Mouse (Mus musculus) spleen, postnatal 14 days (tissue): ENCODE results near the gene Unc5cl.

Experiments used
- DNase-seq, 2 experiments: peaks; one replicate each; pipeline ENCODE4 v3.0.0; 2021 to 2022; ENCODE audit warnings: low spot score in 2 of 2

The Unc5cl gene

DNA sequence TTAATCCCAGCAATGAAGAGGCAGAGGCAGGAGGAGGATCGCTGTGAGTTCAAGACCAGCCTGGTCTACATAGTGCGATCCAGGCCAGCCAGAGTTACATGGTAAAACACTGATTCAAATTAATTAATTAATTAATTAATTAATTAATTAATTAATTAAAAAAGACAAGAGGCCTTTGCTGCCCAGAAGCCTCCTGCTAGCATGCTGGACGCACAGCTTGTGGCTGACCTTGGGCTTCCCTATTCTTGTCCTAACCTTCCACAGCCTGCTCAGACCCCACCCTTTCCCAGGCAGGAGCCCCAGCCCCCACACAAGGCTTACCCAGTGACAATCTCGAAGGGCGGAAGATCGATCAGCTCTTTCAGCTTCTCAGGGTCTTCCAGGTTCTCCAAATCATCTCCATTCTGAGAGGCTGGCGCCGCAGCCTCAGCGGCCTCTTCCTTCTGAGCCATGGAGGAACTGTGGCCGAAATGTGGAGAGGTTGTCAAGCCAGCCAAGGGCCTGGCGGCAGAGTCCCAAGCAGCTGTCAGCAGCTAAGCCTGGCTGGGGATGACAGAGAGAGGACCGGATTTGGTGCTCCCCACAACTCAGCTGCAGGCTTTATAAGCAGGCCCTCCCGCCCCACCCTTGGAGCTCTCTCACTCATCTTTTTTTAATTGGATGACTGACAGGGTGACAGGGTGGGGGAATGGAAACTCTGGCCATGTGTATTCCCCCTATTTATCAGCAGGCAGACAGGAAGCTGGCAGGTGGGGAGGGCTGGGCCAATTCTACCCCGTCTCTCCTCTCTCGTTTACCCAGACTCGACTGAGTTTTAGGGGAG is 22.3 kb upstream of the Unc5cl start, which contains the start of gene Apobec2:
TSS of gene Apobec2 (minus strand) at position 773 of the 823 bp plus-strand sequence.
- no peak for DNase-seq

DNA sequence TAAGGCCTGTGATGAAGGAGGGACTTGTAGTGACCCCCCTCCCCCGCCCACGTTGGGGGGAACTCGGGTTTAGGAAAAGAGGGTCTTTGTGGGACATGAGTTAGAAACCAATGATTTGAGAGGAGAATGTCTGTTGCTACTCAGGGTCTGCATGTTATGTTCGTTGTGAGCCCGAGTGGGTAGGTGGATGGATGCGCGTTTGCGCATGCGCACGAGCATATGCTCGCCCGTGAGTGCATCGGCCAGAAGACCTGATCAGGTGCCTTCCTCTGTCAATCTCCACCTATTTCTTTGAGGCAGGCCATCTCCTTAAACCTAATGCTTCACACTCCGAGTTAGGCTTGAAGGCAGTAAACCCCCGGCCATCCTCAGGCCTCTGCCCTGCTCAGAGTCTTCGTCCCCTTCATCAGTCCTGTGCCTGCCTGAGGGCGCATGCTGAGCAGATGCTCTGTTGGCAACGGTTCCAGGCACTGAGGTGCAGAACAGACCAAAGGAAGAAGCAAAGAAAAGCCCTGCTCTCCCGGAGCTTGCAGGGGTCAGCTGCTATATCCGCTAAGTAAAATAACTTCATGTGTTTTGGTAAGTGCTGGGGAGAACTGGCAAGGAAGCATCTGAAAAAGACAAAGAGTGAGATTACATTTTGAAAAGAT is 21.6 kb upstream of the Unc5cl start:
- DNase-seq: no peak

DNA sequence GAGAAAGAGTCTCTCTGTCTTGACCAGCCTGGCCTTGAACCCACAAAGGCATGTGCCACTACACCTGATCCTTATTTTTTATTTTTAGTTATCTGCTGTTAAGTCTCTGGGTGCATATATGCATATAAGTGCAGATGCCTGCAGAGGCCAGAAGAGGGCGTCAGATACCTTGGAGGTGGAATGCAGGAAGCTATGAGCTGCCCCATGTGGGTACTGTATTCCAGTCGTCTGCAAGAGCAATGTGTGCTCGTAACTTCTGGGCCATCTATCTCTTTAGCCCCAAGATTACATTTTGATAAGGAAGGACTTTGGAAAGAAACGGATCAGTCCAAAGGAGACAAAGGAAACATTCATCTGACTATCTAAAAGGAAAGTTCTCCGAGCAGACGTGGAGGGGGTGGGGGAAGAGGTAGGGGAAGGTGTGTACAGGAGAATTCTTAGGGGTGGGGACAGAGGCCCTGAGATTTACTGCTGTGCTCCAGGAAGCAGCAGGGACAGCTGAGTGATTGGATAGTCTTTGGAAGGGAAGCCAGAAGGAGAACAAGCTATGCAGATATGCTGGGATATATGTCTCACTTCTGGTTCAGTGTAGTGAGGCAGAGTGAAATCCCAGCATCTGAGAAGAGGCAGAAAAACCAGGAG is 20.9 kb upstream of the Unc5cl start:
- DNase-seq: no peak

DNA sequence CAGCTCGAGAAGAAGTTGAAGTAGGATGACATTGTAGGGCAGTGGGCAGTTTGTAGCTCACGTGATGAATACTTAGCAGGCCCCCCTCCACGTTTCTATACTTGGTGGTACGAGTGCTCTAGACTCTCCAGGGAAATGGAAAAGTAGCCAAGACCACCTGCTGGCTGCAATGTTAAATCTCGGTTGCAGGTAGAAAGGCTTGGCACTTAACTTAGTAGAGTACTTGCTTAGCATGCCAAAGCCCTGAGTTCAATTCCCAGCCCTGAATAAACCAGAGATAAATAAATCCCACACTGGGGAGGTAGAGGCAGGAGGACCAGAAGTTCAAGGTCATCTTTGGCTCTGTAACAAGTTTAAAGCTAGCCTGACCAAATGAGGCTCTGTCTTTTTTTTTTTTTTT is 20.2 kb upstream of the Unc5cl start:
- DNase-seq: no peak

DNA sequence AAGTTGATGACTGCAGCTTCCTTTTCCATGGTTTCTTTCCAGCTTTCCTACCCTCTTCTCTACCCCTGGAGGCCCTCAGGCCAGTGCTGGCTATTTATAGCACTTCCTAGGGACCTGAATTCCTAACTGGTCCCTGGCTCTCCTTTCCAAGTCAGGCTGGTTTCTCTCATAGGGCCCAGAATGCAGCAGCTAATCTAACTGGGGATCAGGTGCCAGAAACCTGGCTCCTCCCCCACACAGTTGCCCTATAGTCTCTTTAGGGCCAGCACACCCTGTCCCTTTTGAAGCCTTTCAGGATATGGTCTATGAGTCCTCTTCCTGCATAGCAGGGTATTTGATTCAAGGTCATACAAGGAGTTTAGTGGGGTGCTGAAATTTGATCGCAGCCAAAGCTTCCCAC is 18.2 kb upstream of the Unc5cl start:
- DNase-seq: no peak

DNA sequence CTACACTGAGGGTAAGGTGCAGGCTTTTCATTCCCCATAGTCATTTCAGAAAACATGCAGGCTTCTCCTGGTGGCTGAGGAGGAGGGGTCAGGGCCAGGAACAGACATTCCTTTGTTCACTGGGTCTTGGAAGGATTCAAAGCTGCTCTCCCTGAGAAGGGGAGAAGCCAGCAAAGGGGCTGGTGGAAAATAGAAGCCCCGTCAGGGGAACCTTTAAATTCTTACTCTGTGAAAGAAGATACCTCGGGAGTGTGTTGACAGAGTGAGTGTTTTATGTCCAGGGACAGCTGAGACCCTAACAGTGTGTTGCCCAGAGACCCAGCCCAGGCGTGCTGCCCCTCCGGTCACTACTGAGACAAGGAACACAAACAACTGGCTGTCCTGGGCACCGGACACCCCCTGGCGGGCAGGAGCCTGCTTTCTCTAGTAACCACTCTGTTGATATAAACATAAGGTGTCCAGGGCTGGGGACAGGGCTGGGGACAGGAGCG is 17.2 kb upstream of the Unc5cl start:
- DNase-seq: no peak

DNA sequence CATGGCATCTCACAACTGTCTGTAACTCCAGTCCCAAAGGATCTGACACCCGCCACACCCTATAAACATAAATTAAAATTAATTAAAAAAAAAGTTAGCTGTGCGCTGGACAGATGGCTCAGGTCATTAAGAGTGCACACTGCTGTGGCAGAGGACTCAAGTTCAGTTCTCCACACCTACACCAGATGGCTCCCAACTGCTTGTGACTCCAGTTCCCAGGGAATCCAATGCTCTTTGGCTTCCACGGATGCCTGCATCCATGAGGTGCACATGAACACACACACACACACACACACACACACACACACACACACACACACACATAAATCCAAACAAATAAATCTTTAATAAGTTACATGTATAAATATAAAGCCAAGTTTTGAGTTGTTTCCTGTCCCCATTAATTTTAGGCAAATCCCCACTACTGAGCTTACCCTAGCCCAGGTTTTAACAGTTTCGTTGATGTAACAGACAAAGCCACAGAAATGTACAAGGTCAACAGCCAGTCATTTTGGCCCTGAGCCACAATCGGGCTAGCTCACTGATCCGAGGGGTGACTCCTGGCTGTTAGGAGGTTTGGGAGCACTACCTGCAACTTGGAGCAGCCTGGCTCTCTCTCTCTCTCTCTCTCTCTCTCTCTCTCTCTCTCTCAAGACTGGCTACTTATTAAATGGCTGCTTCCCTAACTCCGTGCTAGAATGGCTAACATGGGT is 11.8 kb upstream of the Unc5cl start:
- no peak for DNase-seq

DNA sequence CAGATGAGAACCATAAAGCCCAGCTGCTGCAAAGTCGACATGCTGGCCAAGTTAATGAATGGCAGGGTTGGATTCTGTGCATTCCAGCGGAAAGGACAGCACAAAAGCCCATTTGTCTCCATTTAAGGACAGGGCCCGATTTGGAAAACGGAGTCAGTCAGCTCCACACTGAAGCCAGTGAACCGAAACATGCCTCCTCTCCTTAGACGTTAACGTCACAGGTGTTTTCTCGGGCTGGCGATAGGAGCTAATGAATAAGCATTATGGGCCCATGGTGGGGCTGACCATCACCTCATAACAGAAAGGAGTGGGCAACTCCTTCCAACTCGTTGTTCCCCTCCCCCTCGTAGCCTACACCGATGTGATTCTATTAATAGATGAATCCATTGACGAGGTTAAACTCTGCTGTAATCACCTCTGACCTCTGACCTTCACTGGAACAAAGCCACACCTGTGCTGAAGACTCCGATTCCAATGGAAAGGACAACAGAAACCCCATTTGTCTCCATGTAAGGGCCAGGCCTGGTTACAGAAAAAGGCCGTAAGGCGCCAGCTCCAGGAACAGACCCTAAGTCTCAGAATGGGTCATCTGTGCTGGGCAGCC is 11.1 kb upstream of the Unc5cl start:
- DNase-seq: no peak

DNA sequence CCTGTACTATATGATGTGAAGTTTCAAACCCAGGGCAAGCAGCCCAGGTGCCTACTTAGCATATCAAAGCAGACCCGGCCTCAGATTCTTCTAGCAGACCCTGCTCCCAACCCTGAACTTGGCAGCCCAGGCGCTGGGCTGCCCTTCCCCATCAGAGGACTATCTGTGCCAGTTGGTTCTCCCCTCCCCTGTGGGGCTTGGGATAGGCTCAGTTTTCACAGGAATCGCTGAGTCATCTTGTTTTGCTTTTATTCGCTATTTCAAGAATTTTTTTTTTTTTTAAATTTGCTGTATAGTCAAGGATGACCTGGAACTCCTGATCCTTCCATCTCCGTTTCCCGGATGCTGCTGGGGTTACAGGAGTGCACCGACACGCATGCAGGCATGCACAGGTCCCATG is 7.0 kb upstream of the Unc5cl start:
- no peak for DNase-seq

DNA sequence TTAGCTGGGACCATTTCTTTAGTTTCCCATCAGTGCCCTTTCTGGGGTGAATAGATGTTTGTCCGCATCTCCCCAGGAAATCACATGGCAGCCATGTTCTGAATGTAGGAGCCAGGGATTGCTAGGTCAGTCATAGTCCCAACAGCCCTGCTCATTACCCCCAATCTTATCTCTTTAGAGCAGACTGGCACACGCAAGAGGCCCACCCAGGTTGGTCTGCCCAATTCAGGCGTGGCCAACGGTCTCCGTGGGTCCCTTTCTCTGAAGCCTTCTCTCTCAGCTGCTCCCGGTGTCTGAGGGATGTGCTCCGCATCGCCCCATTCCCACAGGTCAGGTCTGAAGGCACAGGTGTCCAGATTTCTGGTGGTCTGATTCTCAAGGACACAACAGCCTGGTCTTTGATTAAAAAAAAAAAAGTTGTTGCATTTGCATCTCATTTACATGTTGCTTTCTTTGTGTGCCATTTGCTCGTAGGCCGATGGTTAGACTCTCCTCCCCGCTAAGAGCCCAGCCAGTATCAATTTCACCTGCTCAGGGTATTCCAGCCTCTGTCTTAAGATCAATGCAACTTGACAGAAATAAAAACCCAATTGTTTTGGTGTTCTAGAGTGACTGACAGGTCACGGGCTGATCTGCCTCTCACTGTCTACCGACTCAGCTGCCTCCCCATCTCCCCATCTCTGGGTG is 3.9 kb upstream of the Unc5cl start:
- peak; percentile 61 to 64 for DNase-seq

DNA sequence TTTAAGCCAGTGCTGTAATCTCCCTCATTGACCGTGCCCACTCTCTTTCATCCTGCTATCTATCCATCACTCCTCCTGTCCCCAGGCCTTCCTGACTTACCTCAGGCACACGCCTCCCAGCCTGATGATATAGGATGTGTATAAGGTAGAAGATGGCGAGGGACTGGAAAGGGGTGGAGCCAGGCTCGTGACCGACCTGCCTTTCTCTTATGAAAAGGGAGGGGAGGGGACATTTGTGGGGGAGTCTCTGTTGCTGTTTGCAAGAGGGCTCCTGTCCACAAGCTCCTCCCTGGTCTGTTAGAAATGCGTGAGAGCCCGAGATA is 3.4 kb upstream of the Unc5cl start, which contains the start of gene Tspo2:
TSS of gene Tspo2 (minus strand) at position 170 of the 323 bp plus-strand sequence.
- DNase-seq: peak; percentile 36 to 52

DNA sequence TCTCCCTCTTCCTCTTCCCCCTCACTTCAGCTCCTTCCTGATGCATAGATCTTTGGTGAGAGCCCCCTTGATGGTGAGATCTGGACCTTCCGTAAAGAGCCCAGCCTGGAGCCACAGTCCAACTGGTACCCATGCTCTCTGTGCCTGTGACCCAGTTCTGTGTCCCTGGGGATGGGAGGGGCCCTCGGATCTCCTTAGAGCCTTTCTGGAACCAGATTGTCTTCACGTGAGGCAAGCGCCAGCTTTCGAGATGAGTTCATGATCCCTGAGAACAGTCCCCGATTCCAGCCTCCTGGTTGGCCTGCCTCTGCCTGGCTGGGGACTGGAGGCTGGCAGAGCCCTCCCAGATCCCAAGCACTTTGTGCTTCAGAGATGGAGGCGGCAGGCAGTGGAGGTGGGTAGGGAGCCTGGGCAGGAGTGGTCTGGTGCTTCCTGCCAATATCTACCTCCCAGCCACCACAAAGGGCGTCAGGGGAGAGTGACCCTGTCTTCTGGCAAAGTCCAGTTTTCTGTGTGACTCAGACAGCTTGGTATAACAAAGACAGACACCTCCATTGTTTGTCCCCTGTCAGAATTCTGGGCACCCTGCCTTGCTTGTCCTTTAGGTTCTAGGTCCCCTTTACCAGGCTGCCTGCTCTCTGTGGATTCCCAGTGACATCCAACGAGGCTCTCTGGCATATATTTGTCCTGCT is 2.8 kb upstream of the Unc5cl start:
- no peak for DNase-seq

DNA sequence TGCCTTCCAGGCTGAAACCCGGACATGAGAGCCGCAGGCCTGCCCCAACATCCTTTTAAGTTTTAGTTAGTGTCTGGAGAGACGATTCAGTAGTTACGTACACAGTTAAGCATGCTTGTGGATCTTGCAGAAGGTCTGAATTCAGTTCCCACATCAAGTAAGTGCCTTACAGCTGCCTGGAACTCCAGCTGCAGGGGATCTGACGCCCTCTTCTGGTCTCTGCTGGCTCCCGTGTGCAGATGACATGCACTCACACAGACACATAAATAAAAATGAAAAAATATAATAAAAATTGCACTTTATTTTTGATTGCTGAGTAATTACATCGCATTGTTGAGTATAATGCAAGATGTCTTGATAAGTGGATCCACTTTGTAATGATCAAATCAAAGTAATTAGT is 1.2 kb upstream of the Unc5cl start:
- DNase-seq: no peak

DNA sequence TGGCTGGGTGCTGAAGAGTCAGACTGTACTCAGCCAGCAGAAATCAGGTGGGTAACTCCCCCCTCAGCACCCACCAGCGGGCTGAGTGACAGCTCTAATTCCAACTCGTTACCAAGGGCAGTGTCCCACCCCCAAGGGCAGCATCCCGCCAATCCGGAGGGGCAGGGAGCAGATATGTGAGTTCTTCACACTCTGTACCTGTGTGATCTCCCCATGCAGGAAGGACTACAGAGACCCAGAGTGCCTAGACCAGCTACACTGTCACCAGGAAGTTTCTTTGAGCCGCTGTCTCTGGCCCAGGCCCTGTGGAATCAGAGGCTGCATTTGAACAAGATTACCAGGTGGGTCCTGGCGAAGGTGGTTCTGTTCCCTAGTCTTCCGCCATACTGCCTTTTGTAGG is 511 bp upstream of the Unc5cl start:
- no peak for DNase-seq

DNA sequence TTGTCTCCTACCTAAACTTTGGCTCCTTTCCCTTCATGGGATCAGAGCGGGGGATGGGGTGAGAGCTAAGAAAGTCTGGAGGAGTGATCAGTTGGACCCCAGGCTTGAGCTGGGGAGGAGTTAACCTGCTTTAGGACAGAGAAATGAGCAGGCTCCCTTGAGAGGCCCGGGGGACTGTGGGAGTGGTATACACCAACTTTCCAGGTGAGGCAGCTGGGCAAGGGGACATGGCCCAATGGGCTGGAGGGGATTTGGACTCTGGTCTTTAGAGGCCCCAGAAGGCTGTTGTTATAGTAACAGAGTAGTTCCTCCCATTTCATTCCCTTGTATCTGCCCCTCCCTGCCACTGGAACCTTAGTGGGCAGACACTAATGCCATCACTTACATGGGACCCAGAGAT is 1.3 kb downstream of the Unc5cl start:
- no peak for DNase-seq

DNA sequence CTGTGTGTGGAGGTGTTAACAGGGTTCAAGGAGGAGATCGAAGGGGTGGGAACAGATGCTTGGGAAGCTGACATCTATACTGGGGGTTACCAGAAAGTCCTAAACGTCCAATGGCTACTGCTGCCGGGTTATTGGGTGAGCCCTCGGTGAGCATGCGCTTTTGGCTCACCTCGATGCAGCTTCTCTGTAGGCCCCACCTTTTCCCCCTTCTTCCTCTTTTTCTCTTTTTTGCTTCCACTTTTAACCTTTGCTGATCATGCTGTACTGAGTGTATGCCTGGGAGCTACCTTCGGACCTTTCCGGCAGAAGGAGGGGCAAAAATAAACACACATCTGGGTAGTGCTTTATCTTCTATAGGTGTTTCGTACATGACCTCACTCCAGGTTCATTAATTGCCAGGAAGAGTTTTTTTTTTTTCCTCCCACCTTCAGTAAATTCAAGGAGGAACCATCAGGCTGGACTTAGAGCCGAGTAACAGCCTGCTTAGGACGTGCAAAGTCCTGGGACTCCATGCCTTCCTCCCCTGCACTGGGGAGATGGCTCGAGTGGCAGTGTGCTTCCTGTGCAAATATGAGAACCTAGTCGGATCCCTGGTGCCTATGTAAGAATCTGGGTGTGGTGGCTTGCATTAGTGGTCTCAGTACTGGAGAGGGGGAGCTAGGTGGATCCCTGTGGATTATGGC is 3.4 kb downstream of the Unc5cl start:
- no peak for DNase-seq

DNA sequence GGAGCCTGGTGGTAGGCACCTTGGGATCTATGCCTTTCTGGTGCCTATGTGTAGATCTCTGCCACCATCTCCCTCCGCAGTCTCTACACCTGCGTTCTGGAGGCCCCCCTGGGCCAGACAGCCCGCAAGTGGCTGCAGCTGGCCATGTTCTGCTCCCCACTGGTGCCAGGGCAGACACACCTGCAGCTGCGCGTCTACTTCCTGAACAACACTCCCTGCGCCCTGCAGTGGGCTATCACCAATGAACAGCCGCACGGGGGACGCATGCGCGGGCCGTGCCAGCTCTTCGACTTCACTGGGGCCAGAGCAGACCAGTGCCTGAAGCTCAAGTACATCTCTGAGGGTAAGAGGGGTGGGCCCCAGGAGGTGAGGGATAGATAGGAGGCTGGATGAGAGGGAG is 7.4 kb downstream of the Unc5cl start:
- peak in 1 of 2 experiments; percentile 25 for DNase-seq

DNA sequence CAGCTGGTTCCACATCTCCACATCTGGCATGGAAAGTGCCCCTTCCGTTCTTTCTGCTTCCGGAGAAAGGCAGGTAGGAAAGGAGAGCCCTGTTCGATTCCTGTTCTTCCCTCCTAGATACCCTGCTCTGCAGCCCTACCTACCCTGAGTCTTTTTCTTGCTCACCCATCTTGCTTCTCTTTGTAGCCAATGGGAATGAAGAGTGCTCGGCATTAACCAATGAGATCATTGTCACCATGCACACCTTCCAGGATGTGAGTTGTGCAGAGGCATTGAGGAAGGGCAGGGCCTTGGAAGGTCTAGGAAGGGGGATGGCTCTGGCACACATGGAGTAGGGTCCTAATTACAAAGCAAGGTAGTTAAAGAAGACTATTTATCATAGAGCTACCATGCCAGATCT is 8.7 kb downstream of the Unc5cl start:
- DNase-seq: no peak

DNA sequence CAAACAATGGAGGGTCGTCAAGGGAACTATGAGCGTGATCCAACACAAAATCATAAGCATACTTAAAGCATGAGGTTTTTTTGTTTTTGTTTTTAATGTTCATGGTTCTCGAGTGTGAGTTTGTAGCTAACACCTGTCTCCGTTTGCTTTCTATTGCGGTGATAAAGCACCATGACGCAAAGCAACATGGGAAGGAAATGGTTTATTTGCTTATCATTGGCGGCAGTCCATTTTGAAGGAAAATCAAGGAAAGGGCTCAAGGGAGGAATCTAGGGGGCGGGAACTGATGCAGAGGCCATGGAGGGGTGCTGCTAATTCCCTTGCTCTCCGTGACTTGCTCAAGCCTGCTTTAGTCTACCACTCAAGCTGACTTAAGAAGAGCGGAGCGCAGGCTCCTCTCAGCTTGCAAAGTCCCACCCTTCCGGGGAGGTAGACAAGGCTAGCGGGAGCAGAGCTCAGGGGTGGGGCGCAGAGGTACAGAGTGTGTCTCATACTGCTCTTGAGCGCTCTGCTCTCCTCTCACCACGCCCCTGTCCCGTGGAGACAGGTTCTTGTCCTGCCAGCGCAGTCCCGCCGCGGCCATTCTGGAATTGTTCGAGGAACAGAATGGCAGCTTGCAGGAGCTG is 12.2 kb downstream of the Unc5cl start:
- no peak for DNase-seq
